Mouse (Mus musculus): ENCODE data around the gene Rbms2.

DNA sequence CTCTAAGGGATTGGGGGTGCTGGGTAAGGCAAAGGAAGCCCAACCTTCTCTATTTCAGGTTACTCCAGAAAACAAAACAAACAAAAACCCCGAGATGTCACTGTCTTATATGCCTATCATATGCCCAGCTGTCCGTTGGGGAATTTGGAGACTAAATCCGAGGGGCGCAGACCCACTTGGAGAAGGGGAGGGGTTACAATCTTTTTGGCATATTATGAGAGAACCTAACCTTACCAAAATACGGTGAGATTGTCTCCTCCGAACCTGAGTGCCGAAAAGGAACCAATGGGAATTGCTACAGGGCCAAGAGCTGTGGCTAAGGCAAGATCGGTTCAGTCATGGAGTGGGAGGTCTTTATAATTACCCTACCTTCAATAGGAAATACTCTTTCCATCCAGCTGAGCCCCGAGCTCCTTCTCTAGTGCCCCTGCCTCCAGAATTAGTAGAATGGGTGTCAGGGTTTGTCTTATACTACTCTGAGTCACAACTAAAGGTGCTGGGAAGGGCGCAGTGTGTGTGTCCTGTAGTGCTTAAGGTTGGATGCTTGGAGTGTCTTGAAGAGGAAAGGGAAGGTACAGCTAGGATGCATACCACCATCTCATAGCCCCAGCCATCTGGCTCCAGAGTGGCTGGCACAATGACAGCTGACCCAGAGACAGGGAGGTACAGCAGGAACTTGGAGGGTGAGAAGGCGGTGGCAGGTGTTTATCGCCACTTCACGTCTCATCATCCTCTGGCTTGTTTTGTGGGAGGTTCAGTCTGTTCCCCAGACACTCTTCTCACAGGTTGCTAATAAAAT is 86.4 kb downstream of the Rbms2 start:
- TF ChIP-seq CTCF (IDR thresholded peaks at IDR 0.05; ENCODE audit: low read depth, low read length) (no peak), POLR2A (IDR thresholded peaks at IDR 0.05; ENCODE audit: insufficient read depth, low read length) (no peak), EP300 (IDR thresholded peaks at IDR 0.05; ENCODE audit: insufficient read depth, low read depth, low read length) (no peak)
